Mouse (Mus musculus) gastrocnemius, postnatal 36 days (tissue): ENCODE measurements around the gene Mrtfa. TPM values are rescaled to one million over a fixed set of nuclear protein-coding genes. Genes with fewer than 3 reads are reported as not detected.

Experiments used
- DNase-seq, 2 experiments: peaks; one replicate each; pipeline ENCODE4 v3.0.0; 2022
- intact Hi-C: fragments of 180-260 bp; cut with DNase I; formaldehyde crosslinking; loops from one replicate; pipeline ENCODE4 v1.15.1; 2025
- total RNA-seq, 2 experiments: library from RNA; stranded (reverse); gene quantifications; 2 replicates each; pipeline ENCODE4 v1.2.3; 2021

Gene Mrtfa
- total RNA-seq, 2 experiments from 2014 or later: 17.6 to 21.5 TPM

DNA sequence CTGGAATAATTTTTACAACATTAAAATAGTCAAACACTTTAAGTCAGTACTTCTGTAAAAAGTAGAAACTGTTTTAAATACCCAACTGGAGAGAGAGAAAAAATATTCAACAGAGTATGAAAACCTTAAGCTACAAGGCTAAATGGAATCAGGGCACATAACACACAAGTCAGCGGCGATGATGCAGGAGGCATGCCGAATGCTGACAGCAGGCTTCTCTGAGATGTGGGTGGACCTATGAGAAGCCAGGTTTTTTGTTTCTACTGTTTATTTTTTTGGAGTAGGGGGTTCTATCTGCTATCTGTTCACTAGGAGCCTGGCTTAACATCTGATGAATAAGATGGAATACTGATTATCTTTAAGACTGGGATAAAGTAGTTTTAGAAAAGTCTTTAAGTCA is 80.2 kb downstream of the Mrtfa start:
- intact Hi-C loops: no loop called here
- DNase-seq: no peak

GRCm38 (mm10) chr15:81105962-81106361 is 84.6 kb downstream of the Mrtfa start:
- DNase-seq: no peak
- intact Hi-C loops: no loop called here

GRCm38 (mm10) chr15:81104585-81105259 is 85.8 kb downstream of the Mrtfa start:
- DNase-seq: peak in 1 of 2 experiments; percentile 11
- intact Hi-C loops: no loop called here

DNA sequence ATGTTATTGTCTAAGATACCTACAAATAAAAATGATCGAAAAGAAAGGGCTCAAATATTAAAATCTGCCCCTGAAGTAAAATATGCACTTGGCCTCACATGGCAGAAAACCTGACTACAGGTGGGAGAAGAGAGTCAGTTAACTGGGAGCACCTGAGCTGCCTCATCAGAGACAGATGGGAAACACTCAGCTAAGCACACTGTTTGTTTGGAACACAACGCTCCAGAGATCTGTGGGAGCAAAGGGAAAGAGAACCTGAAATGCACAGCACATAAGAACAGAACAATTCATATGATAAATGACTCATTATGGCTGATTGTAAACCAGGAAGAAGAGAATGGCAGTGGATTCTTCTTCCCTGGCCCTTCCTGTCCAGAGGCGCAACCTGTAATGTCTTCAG is 87.1 kb downstream of the Mrtfa start:
- intact Hi-C loops: no loop called here
- DNase-seq: no peak

- no peak for DNase-seq
- intact Hi-C loops: no loop called here
These were observed 88.2 kb downstream of the Mrtfa start for GRCm38 (mm10) chr15:81102274-81102879.

- intact Hi-C loops: no loop called here
- DNase-seq: no peak
These were observed 89.2 kb downstream of the Mrtfa start for GRCm38 (mm10) chr15:81101316-81101715.

DNA sequence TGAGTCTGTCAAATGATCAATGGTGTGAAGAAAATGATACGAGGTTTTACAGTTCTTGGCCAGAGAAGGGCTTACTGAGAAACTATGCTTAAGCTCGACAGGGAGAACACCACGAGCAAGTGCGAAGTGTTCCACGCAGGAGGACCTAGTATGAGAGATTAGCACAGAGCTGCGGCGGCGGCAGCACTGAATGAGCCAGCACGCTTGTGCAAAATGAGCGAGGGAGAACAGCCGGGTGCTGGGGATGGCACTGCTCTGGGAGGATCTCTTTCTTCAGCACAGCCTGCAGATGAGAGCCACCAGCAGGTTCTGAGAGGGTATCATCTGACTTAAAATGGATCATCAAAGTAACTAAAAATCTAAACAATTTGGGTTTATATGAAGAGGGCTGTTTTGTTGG is 91.3 kb downstream of the Mrtfa start:
- intact Hi-C loops: no loop called here
- DNase-seq: no peak

DNA sequence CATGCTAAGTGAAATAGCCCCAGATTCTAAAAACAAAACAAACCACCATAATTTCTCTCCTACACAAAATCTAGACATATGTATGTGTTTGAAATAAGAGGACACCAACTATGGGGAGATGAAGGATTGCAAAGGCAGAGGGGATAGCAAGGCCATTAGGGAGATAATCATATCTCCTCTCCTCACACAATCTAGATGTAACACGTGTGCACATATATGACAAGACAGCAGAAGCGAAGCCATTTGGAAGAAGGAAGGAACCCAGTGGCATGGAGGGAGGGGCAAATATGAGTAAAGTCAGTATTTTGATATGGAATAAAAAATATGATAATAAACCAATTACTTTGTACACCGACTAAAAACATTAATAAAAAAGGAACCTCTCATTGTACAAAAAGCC is 91.9 kb downstream of the Mrtfa start:
- intact Hi-C loops: no loop called here
- no peak for DNase-seq

DNA sequence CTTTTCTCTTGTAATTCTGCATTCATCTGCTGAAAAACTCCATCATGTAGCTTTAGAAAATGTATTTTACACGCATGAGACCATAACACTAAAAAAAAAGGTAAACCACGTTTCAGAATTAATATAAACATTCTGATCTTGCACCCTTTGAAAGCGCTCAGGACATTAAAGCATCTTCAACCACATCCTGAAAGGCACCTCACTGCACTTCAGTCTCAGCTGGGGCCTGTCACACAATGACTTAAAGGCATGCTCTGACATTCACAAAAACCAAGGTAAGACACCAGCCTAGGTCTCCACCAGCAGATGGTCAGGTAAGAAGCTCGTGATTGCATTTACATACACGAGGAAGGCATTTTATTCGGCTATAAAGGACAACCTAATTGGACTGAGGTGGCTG is 92.7 kb downstream of the Mrtfa start:
- intact Hi-C loops: no loop called here
- DNase-seq: no peak

GRCm38 (mm10) chr15:81097456-81097855 is 93.1 kb downstream of the Mrtfa start:
- intact Hi-C loops: no loop called here
- DNase-seq: no peak

- intact Hi-C loops: no loop called here
These were observed 94.1 kb downstream of the Mrtfa start for GRCm38 (mm10) chr15:81096329-81097055.

GRCm38 (mm10) chr15:81093032-81093431 is 97.5 kb downstream of the Mrtfa start:
- no peak for DNase-seq
- intact Hi-C loops: no loop called here

More at GRCm38 (mm10) chr15:81096329-81097055, 94.1 kb downstream of the Mrtfa start:
- DNase-seq: no peak

GRCm38 (mm10) chr15:81091718-81092117 is 98.8 kb downstream of the Mrtfa start:
- intact Hi-C loops: no loop called here
- DNase-seq: no peak

- intact Hi-C loops: no loop called here
- DNase-seq: no peak
These were observed 103.0 kb downstream of the Mrtfa start for GRCm38 (mm10) chr15:81087529-81087928.

GRCm38 (mm10) chr15:81086644-81087480 is 103.7 kb downstream of the Mrtfa start:
- intact Hi-C loops: no loop called here
- peak in 1 of 2 experiments; percentile 42 for DNase-seq

GRCm38 (mm10) chr15:81083826-81084225 is 106.7 kb downstream of the Mrtfa start:
- intact Hi-C loops: loop anchor here (5.0 kb wide), 1 partner anchor 33 kb away; no protein-coding TSS in a partner anchor
- DNase-seq: no peak

GRCm38 (mm10) chr15:81083281-81083680 is 107.3 kb downstream of the Mrtfa start:
- intact Hi-C loops: loop anchor here (5.0 kb wide), 1 partner anchor 34 kb away; no protein-coding TSS in a partner anchor
- DNase-seq: no peak

GRCm38 (mm10) chr15:81081216-81081615 is 109.3 kb downstream of the Mrtfa start:
- no peak for DNase-seq
- intact Hi-C loops: loop anchor here (5.0 kb wide), 1 partner anchor 36 kb away; no protein-coding TSS in a partner anchor

DNA sequence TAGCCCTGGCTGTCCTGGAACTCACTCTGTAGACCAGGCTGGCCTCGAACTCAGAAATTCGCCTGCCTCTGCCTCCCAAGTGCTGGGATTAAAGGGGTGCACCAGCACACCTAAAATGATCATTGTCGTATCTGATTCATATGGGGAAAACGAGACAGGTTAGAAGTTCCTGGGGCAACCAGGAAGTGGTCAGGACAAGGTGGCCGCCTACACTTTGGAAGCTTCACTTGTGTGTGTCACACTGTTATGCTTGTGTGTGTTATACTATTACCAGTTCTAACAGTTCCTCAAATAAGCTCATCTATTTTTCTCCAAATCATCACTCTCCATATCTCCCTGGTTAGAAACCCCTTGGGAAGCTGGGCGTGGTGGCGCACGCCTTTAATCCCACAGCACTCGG is 110.2 kb downstream of the Mrtfa start:
- no peak for DNase-seq
- intact Hi-C loops: loop anchor here (5.0 kb wide), 1 partner anchor 37 kb away; no protein-coding TSS in a partner anchor

DNA sequence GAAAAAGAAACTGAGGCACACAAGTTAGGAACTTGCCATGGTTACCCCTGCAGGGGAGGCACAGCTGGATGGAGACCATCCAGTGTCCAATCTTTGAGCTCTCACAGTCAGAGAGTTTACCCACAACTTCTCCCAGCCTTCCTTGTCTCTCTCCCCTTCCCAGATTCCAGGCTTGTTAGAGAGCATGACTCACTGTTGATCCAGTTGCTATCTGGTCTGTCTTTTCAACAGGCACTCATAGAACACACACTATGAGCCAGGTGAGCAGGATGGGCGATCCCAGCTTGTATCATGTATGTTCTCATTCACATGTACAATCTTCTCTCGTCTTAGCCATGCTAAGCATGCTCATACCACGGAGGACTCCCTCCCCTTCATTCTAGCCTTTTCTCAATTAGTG is 111.3 kb downstream of the Mrtfa start:
- intact Hi-C loops: loop anchor here (5.0 to 10.0 kb wide), 2 partner anchors 118 to 226 kb away; no protein-coding TSS in a partner anchor
- no peak for DNase-seq
